Mouse (Mus musculus): ENCODE data around the gene Ptges2. TPM values are rescaled to one million over a fixed set of nuclear protein-coding genes. Genes with fewer than 3 reads are reported as not detected.
A peak's percentile ranks its signal among the peaks of the same experiment; 100 is the strongest.

The Ptges2 gene
- total RNA-seq (2012; rRNA removed) (19.6 and 21.3 TPM in 2 replicates), total RNA-seq (2014; rRNA removed) (14.7 and 17.1 TPM in 2 replicates), polyA plus RNA-seq (2012; ENCODE audit: insufficient read length, low read depth) (19.5 and 20.3 TPM in 2 replicates)

- in situ Hi-C loops (cut with MboI; ENCODE audit: low pct_ligation_motif_present, low pct_unique_long_range_greater_than_20kb, low sequenced_read_pairs) (loop anchor here (5.0 kb wide), 1 partner anchor 167 kb away; no protein-coding TSS in a partner anchor), dilution Hi-C loops (cut with MboI; ENCODE audit: extremely low pct_ligation_motif_present, extremely low pct_unique_long_range_greater_than_20kb, low sequenced_read_pairs) (no loop called here)
- TF ChIP-seq SIN3A (IDR thresholded peaks at IDR 0.05; ENCODE audit: low read length) = peak; percentile 98
- TF ChIP-seq HCFC1 (IDR thresholded peaks at IDR 0.05; ENCODE audit: low read depth, low read length) = peak; percentile 82
- peak; percentile 31; the same call in 1 of the 2 replicates for TF ChIP-seq TCF12 (IDR thresholded peaks at IDR 0.05; ENCODE audit: low read depth, low read length)
- TF ChIP-seq NRF1 (IDR thresholded peaks at IDR 0.05; ENCODE audit: low read depth, low read length) = no peak
- TF ChIP-seq MAX (IDR thresholded peaks at IDR 0.05; ENCODE audit: low read length) = peak; percentile 100
- TF ChIP-seq POLR2A (IDR thresholded peaks at IDR 0.05; ENCODE audit: low read depth, low read length) = peak; percentile 25
- peak; percentile 3; the same call in 1 of the 2 replicates for TF ChIP-seq BHLHE40 (IDR thresholded peaks at IDR 0.05; ENCODE audit: low read depth, low read length)
- peak; percentile 97 for TF ChIP-seq ELF1 (IDR thresholded peaks at IDR 0.05; ENCODE audit: low read depth, low read length)
- TF ChIP-seq MAZ (IDR thresholded peaks at IDR 0.05; ENCODE audit: low read depth, low read length) = 0 out of 2 replicates have a peak, but pooled peaks have one; percentile 26
- peak; percentile 92 for TF ChIP-seq USF1 (IDR thresholded peaks at IDR 0.05; ENCODE audit: low read depth, low read length)
- TF ChIP-seq UBTF (IDR thresholded peaks at IDR 0.05; ENCODE audit: low read depth, low read length) = 0 out of 2 replicates have a peak, but pooled peaks have one; percentile 58
- no peak for TF ChIP-seq MYC (IDR thresholded peaks at IDR 0.05; ENCODE audit: low read depth, low read length)
- TF ChIP-seq CHD2 (IDR thresholded peaks at IDR 0.05; ENCODE audit: low read length) = no peak
- peak; percentile 82 for TF ChIP-seq USF2 (conservative IDR thresholded peaks at IDR 0.05; ENCODE audit: low read depth, low read length)
- no peak for TF ChIP-seq CTCF (conservative IDR thresholded peaks at IDR 0.05 in 1 of 2, IDR thresholded peaks at IDR 0.05 in 1 of 2; ENCODE audit: low read depth in 2 of 2, low read length in 2 of 2)
- peaks cover 29% of the 10 kb centered on the region for H3K27me3 ChIP-seq (replicated peaks)
- DNase-seq (ENCODE audit: extremely low read depth) = peak; percentile 82
- H3K4me1 ChIP-seq (ENCODE audit: control insufficient read depth in 1 of 2, insufficient read depth in 2 of 2) = peaks cover 7 to 14% of the 10 kb centered on the region in 2 experiments; a peak in 3 of 4 replicates
- H3K4me2 ChIP-seq (ENCODE audit: insufficient read depth, low read depth, poor library complexity, severe bottlenecking) = peak within 1 kb of the TSS; percentile 76
- H3K36me3 ChIP-seq (replicated peaks in 1 of 2; ENCODE audit: control insufficient read depth in 1 of 2, insufficient read depth in 1 of 2, low read length in 1 of 2) = peaks cover 3 to 20% of the 10 kb centered on the region in 2 experiments
- H3K27ac ChIP-seq (ENCODE audit: insufficient read depth, low read depth) = peak within 1 kb of the TSS; percentile 50
- no peaks in the 10 kb centered on the region for H3K79me2 ChIP-seq (replicated peaks; ENCODE audit: control insufficient read depth, extremely low read depth, insufficient read depth, poor library complexity, severe bottlenecking)
- peak within 1 kb of the TSS; percentile 77 to 92 (median 82) for H3K4me3 ChIP-seq (replicated peaks in 1 of 3; ENCODE audit: low read depth in 2 of 3, low read length in 2 of 3, poor library complexity in 1 of 3)
- peak within 1 kb of the TSS; percentile 74 for H3K9ac ChIP-seq (ENCODE audit: insufficient read depth, low read depth)
- H3K9me3 ChIP-seq (replicated peaks; ENCODE audit: low read length) = peaks cover 4% of the 10 kb centered on the region
These were observed at the start of gene Ptges2 for GRCm38 (mm10) chr2:32395484-32395945. Gene Ptges2, plus strand, starts transcription at chr2:32395896.

- H3K4me2 ChIP-seq (ENCODE audit: insufficient read depth, low read depth, poor library complexity, severe bottlenecking) = no peak overlapping the region
- no peak overlapping the region for H3K4me3 ChIP-seq (replicated peaks in 1 of 3; ENCODE audit: low read depth in 2 of 3, low read length in 2 of 3, poor library complexity in 1 of 3)
- no peaks in the 10 kb centered on the region for H3K79me2 ChIP-seq (replicated peaks; ENCODE audit: control insufficient read depth, extremely low read depth, insufficient read depth, poor library complexity, severe bottlenecking)
- H3K27me3 ChIP-seq (replicated peaks) = peaks cover 86% of the 10 kb centered on the region
- dilution Hi-C loops (cut with MboI; ENCODE audit: extremely low pct_ligation_motif_present, extremely low pct_unique_long_range_greater_than_20kb, low sequenced_read_pairs) (no loop called here), in situ Hi-C loops (cut with MboI; ENCODE audit: low pct_ligation_motif_present, low pct_unique_long_range_greater_than_20kb, low sequenced_read_pairs) (no loop called here)
- no peak for DNase-seq (ENCODE audit: extremely low read depth)
- H3K9ac ChIP-seq (ENCODE audit: insufficient read depth, low read depth) = no peak overlapping the region
- H3K27ac ChIP-seq (ENCODE audit: insufficient read depth, low read depth) = no peak overlapping the region
- H3K36me3 ChIP-seq (replicated peaks in 1 of 2; ENCODE audit: control insufficient read depth in 1 of 2, insufficient read depth in 1 of 2, low read length in 1 of 2) = no peaks in the 10 kb centered on the region
- TF ChIP-seq USF1 (IDR thresholded peaks at IDR 0.05; ENCODE audit: low read depth, low read length) (no peak), POLR2A (IDR thresholded peaks at IDR 0.05; ENCODE audit: low read depth, low read length) (no peak), SIN3A (IDR thresholded peaks at IDR 0.05; ENCODE audit: low read length) (no peak), UBTF (IDR thresholded peaks at IDR 0.05; ENCODE audit: low read depth, low read length) (no peak), ZNF384 (IDR thresholded peaks at IDR 0.05; ENCODE audit: low read depth, low read length) (no peak), TBP (conservative IDR thresholded peaks at IDR 0.05; ENCODE audit: low read depth, low read length) (no peak), MXI1 (IDR thresholded peaks at IDR 0.05; ENCODE audit: low read depth, low read length) (no peak), ZKSCAN1 (IDR thresholded peaks at IDR 0.05; ENCODE audit: borderline replicate concordance, low read depth, low read length) (no peak), JUND (conservative IDR thresholded peaks at IDR 0.05; ENCODE audit: low read depth, low read length) (no peak), BHLHE40 (IDR thresholded peaks at IDR 0.05; ENCODE audit: low read depth, low read length) (no peak), RCOR1 (conservative IDR thresholded peaks at IDR 0.05; ENCODE audit: low read depth, low read length) (no peak), PAX5 (IDR thresholded peaks at IDR 0.05; ENCODE audit: low read length) (no peak), ELF1 (IDR thresholded peaks at IDR 0.05; ENCODE audit: low read depth, low read length) (no peak), TCF12 (IDR thresholded peaks at IDR 0.05; ENCODE audit: low read depth, low read length) (no peak), IRF4 (IDR thresholded peaks at IDR 0.05; ENCODE audit: low read depth, low read length) (no peak), KAT2A (IDR thresholded peaks at IDR 0.05; ENCODE audit: insufficient replicate concordance, low read length) (no peak), POLR2AphosphoS2 (IDR thresholded peaks at IDR 0.05; ENCODE audit: low read depth, low read length) (no peak)
- peaks cover 2 to 14% of the 10 kb centered on the region in 2 experiments; a peak in 3 of 4 replicates for H3K4me1 ChIP-seq (ENCODE audit: control insufficient read depth in 1 of 2, insufficient read depth in 2 of 2)
- no peaks in the 10 kb centered on the region for H3K9me3 ChIP-seq (replicated peaks; ENCODE audit: low read length)
These were observed 48.7 kb upstream of the Ptges2 start for GRCm38 (mm10) chr2:32347019-32347418.
